Mouse (Mus musculus) ovary, adult 18-20 months (tissue): ENCODE results near the gene Hist1h2bp.
"Not testable (repeated sequence)": the region's sequence is repeated elsewhere in the genome, so short reads cannot be mapped to it uniquely, and the experiment has no call there.

Source experiments
- DNase-seq: peaks from one replicate; pipeline ENCODE4 v3.0.0; 2022; ENCODE audit warnings: low spot score, mixed read lengths

Gene Hist1h2bp

GRCm38 (mm10) chr13:21783734-21784161 lies 3.5 kb upstream of the Hist1h2bp start:
- no peak for DNase-seq

GRCm38 (mm10) chr13:21784311-21784710 lies 3.0 kb upstream of the Hist1h2bp start:
- DNase-seq: no peak

GRCm38 (mm10) chr13:21786189-21786898 lies 917 bp upstream of the Hist1h2bp start:
- DNase-seq: no peak

GRCm38 (mm10) chr13:21787760-21788593 lies 716 bp downstream of the Hist1h2bp start:
- no peak for DNase-seq

- no peak for DNase-seq
These were observed 2.7 kb downstream of the Hist1h2bp start for GRCm38 (mm10) chr13:21789925-21790324.

- no peak for DNase-seq
These were observed 3.5 kb downstream of the Hist1h2bp start for GRCm38 (mm10) chr13:21790601-21791283.

- DNase-seq: no peak
These were observed 8.3 kb downstream of the Hist1h2bp start for GRCm38 (mm10) chr13:21795584-21795983.

- DNase-seq: not testable (repeated sequence)
These were observed 9.9 kb downstream of the Hist1h2bp start for GRCm38 (mm10) chr13:21797163-21797562.

- not testable (repeated sequence) for DNase-seq
These were observed 15.8 kb downstream of the Hist1h2bp start for GRCm38 (mm10) chr13:21803058-21803457.

GRCm38 (mm10) chr13:21810073-21810472 lies 22.8 kb downstream of the Hist1h2bp start, which contains the start of the genes Hist1h2bq and Hist1h2ao:
Gene Hist1h2bq (minus strand): TSS chr13:21810197.
Gene Hist1h2ao (plus strand): TSS chr13:21810465.
- not testable (repeated sequence) for DNase-seq

- DNase-seq: not testable (repeated sequence)
These were observed 23.8 kb downstream of the Hist1h2bp start for GRCm38 (mm10) chr13:21811074-21811473.

GRCm38 (mm10) chr13:21811539-21811938 lies 24.3 kb downstream of the Hist1h2bp start, which contains the start of gene Hist1h4m:
Gene Hist1h4m (plus strand): TSS chr13:21811746.
- DNase-seq: peak; percentile 9

GRCm38 (mm10) chr13:21812092-21812491 lies 24.8 kb downstream of the Hist1h2bp start:
- DNase-seq: not testable (repeated sequence)

GRCm38 (mm10) chr13:21820082-21820890 lies 33.0 kb downstream of the Hist1h2bp start:
- not testable (repeated sequence) for DNase-seq

GRCm38 (mm10) chr13:21828511-21828910 lies 41.2 kb downstream of the Hist1h2bp start:
- DNase-seq: no peak

- DNase-seq: no peak
These were observed 43.1 kb downstream of the Hist1h2bp start for GRCm38 (mm10) chr13:21830344-21830743.

- DNase-seq: not testable (repeated sequence)
These were observed 44.4 kb downstream of the Hist1h2bp start, which contains the start of gene Hist1h4n for GRCm38 (mm10) chr13:21831418-21832394. Gene Hist1h4n (minus strand): TSS chr13:21832196.

- not testable (repeated sequence) for DNase-seq
These were observed 46.2 kb downstream of the Hist1h2bp start, which contains the start of the genes Hist1h2ap and Hist1h2br for GRCm38 (mm10) chr13:21833461-21833860. Gene Hist1h2ap (minus strand): TSS chr13:21833507. Gene Hist1h2br (plus strand): TSS chr13:21833743.
